In the genomic region with DNA sequence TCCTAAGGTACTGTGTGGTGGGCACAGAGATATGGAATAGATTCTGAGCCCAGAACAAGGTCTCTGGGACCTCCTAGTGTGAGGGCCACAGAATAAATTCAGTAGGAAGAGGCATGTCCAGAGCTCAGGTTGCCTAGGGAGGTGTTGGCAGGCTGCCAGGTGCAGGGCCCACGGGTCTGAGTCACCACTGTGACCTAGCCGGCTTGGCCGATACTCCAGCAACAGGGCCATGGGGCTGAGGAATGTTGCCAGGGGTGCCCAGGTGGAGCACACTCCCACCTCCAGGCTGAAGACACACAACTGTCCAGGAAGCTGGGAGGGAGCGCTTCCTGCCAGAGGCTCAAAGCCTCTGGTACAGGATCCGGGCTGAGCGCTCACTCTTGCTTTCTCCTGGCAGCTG, we compare ENCODE assay signal across 10 mouse cellular contexts. TPM values are rescaled to one million over a fixed set of nuclear protein-coding genes. Genes with fewer than 3 reads are reported as not detected.
DNase-seq lines count a peak whose midpoint lies in the region; ATAC-seq and TF ChIP-seq lines count a peak whose summit lies in the region.
"Had no signal": no experiment of that assay in that cellular context is flagged by ENCODE, and none has a peak within 500 bp of the region (broad histone marks: within the 10 kb centered on the region; RNA-seq: fewer than 3 reads in every experiment).

No protein-coding gene starts in this region.

- H3K9me3 ChIP-seq in ES-E14 (ENCODE audit: control insufficient read depth, insufficient read depth, low read depth, low read length) = no peaks in the 10 kb centered on the region
- no peaks in the 10 kb centered on the region for H3K9me3 ChIP-seq in intestine, embryonic 15.5 days
- H3K9me3 ChIP-seq in lung, embryonic 14.5 days (ENCODE audit: low read depth, low read length) = no peaks in the 10 kb centered on the region
- H3K9me3 ChIP-seq: limb, embryonic 13.5 days had no signal

- in situ Hi-C loops in ES-E14 (cut with MboI; ENCODE audit: low sequenced_read_pairs in 2 of 2, unreplicated experiment in 2 of 2) = no loop called here

- DNase-seq in 3T3-L1 (ENCODE audit: low read depth, low spot score) = peak; percentile 78
- DNase-seq in ES-E14 (ENCODE audit: low read depth, low spot score) = no peak
- peak; percentile 65 for DNase-seq in lung, embryonic 14.5 days
- DNase-seq in frontal cortex, postnatal 36 days (ENCODE audit: low spot score in 2 of 2) = no peak
- no peak for DNase-seq in cerebellum, adult 9-11 months
- no peak for DNase-seq in thymus, postnatal 0 days (ENCODE audit: low spot score)
- no peak for DNase-seq in T-cell, adult 2 months (ENCODE audit: low spot score)

- 0 out of 2 replicates have a peak overlapping the region, but pooled peaks have one; percentile 31 for H3K9ac ChIP-seq in ES-E14 (ENCODE audit: insufficient read depth, low read depth, low read length, poor library complexity, severe bottlenecking)
- H3K9ac ChIP-seq in intestine, embryonic 15.5 days = no peak overlapping the region
- H3K9ac ChIP-seq in lung, embryonic 14.5 days = no peak overlapping the region
- H3K9ac ChIP-seq: limb, embryonic 13.5 days had no signal

- WGBS in intestine, embryonic 15.5 days = 50% methylated on average over 6 of the region's 6 CpGs
- 48% methylated on average over 6 of the region's 6 CpGs for WGBS in lung, embryonic 14.5 days

- peak; percentile 73 for ATAC-seq in intestine, embryonic 15.5 days
- ATAC-seq in lung, embryonic 14.5 days (ENCODE audit: insufficient read depth) = peak; percentile 61

- peak overlapping the region; percentile 2 to 54 for H3K4me3 ChIP-seq in ES-E14 (ENCODE audit: insufficient read depth in 1 of 2, low read depth in 1 of 2, low read length in 2 of 2, poor library complexity in 1 of 2, severe bottlenecking in 1 of 2)
- H3K4me3 ChIP-seq in intestine, embryonic 15.5 days (replicated peaks) = no peak overlapping the region
- no peak overlapping the region for H3K4me3 ChIP-seq in lung, embryonic 14.5 days (ENCODE audit: low read depth, low read length)
- H3K4me3 ChIP-seq: erythroblast, embryonic 14.5 days; limb, embryonic 13.5 days had no signal

- no peak overlapping the region; the same call in 1 of the 2 replicates for H3K27ac ChIP-seq in ES-E14 (ENCODE audit: insufficient read depth, low read depth, low read length, poor library complexity, severe bottlenecking)
- no peak overlapping the region for H3K27ac ChIP-seq in intestine, embryonic 15.5 days
- H3K27ac ChIP-seq in lung, embryonic 14.5 days (ENCODE audit: low read depth) = no peak overlapping the region
- H3K27ac ChIP-seq: limb, embryonic 13.5 days had no signal

- H3K4me2 ChIP-seq in intestine, embryonic 15.5 days (replicated peaks) = no peak overlapping the region; the same call in 1 of the 2 replicates
- no peak overlapping the region for H3K4me2 ChIP-seq in lung, embryonic 14.5 days
- H3K4me2 ChIP-seq: limb, embryonic 13.5 days had no signal

- no peaks in the 10 kb centered on the region for H3K27me3 ChIP-seq in intestine, embryonic 15.5 days (replicated peaks)
- H3K27me3 ChIP-seq in lung, embryonic 14.5 days (ENCODE audit: insufficient read depth, low read length) = no peaks in the 10 kb centered on the region
- H3K27me3 ChIP-seq: limb, embryonic 13.5 days had no signal

- no peak for TF ChIP-seq CTCF in lung, embryonic 14.5 days (IDR thresholded peaks at IDR 0.05; ENCODE audit: low read depth)

- H3K4me1 ChIP-seq in ES-E14 (ENCODE audit: control insufficient read depth in 2 of 2, insufficient read depth in 2 of 2, low read length in 2 of 2, poor library complexity in 1 of 2) = 0 out of 4 replicates have a peak, but pooled peaks cover 0 to 4% of the 10 kb centered on the region in 2 experiments
- H3K4me1 ChIP-seq in intestine, embryonic 15.5 days (replicated peaks) = peaks cover 5% of the 10 kb centered on the region; the same call in 1 of the 2 replicates
- no peaks in the 10 kb centered on the region for H3K4me1 ChIP-seq in lung, embryonic 14.5 days (ENCODE audit: insufficient read depth)

- H3K36me3 ChIP-seq in ES-E14 (ENCODE audit: control insufficient read depth, insufficient read depth, low read length, poor library complexity, severe bottlenecking) = no peaks in the 10 kb centered on the region
- no peaks in the 10 kb centered on the region for H3K36me3 ChIP-seq in intestine, embryonic 15.5 days
- H3K36me3 ChIP-seq in lung, embryonic 14.5 days (ENCODE audit: insufficient read depth) = no peaks in the 10 kb centered on the region
- H3K36me3 ChIP-seq: limb, embryonic 13.5 days had no signal

TF ChIP-seq in ES-E14, 5 proteins besides CTCF, POLR2A, EP300 and RAD21:
- TF ChIP-seq ZNF384 (IDR thresholded peaks at IDR 0.05; ENCODE audit: low read depth, low read length) (no peak), MAFK (IDR thresholded peaks at IDR 0.05; ENCODE audit: insufficient read depth, low read depth, low read length) (no peak), ZC3H11A (IDR thresholded peaks at IDR 0.05; ENCODE audit: borderline replicate concordance, low read depth, low read length) (no peak), HCFC1 (IDR thresholded peaks at IDR 0.05; ENCODE audit: borderline replicate concordance, insufficient read depth, low read length) (no peak), CHD2 (IDR thresholded peaks at IDR 0.05; ENCODE audit: low read depth, low read length) (no peak)

RNA-seq across cellular contexts. Expression of a gene that starts 1.9 kb away (rescaled TPM):
- total RNA-seq in ES-E14 (2012; rRNA removed) = 0.58 and 0.89 TPM in 2 replicates
- 0.23 TPM in 1 of 2 replicates, not detected in the other for polyA plus RNA-seq in intestine, embryonic 15.5 days (2015; fragmentation: Nextera tagmentation; extraction: Ambion mirVana)
- polyA plus RNA-seq in lung, embryonic 14.5 days (2014; fragmentation: Nextera tagmentation; extraction: Ambion mirVana) = not detected in 2 replicates
- 0.10 TPM in 1 of 2 replicates, not detected in the other for polyA plus RNA-seq in thymus, postnatal 0 days (2015; fragmentation: Nextera tagmentation; extraction: Ambion mirVana)
- polyA plus RNA-seq: erythroblast, embryonic 14.5 days had no signal

RNA-seq across cellular contexts. Expression of a gene that starts 8.3 kb away (rescaled TPM):
- 0.85 TPM in 1 of 2 replicates, not detected in the other for total RNA-seq in ES-E14 (2012; rRNA removed)
- not detected in 2 replicates for polyA plus RNA-seq in intestine, embryonic 15.5 days (2015; fragmentation: Nextera tagmentation; extraction: Ambion mirVana)
- 0.42 TPM in 1 of 2 replicates, not detected in the other for polyA plus RNA-seq in lung, embryonic 14.5 days (2014; fragmentation: Nextera tagmentation; extraction: Ambion mirVana)
- polyA plus RNA-seq in thymus, postnatal 0 days (2015; fragmentation: Nextera tagmentation; extraction: Ambion mirVana) = 0.22 and 1.2 TPM in 2 replicates
- polyA plus RNA-seq: erythroblast, embryonic 14.5 days had no signal

Comparison
In these comparisons a context has a peak if more than half of its experiments do, and no peak if none do; other contexts are left out.
1. DNase-seq: peak in 3T3-L1 (single experiment) and lung, embryonic 14.5 days (single experiment); none in ES-E14 (single experiment), frontal cortex, postnatal 36 days (0 of 2), cerebellum, adult 9-11 months (single experiment), thymus, postnatal 0 days (single experiment) and T-cell, adult 2 months (single experiment).
2. H3K4me3 ChIP-seq: peak in ES-E14 (2 of 2); none in intestine, embryonic 15.5 days (single experiment) and lung, embryonic 14.5 days (single experiment).